Mouse (Mus musculus) kidney, adult 9 months (tissue): ENCODE measurements around the gene Cnga1.
"Not testable (repeated sequence)": the region's sequence is repeated elsewhere in the genome, so short reads cannot be mapped to it uniquely, and the experiment has no call there.

ENCODE experiments used
- DNase-seq: peaks from one replicate; pipeline ENCODE4 v3.0.0; 2022

Cnga1 gene

GRCm38 (mm10) chr5:72636576-72636975 is 7.5 kb downstream of the Cnga1 start:
- DNase-seq: no peak

- DNase-seq: no peak
Observed at GRCm38 (mm10) chr5:72636122-72636521, 8.0 kb downstream of the Cnga1 start.

GRCm38 (mm10) chr5:72634791-72635271 is 9.2 kb downstream of the Cnga1 start:
- no peak for DNase-seq

- no peak for DNase-seq
Observed at GRCm38 (mm10) chr5:72630026-72630425, 14.0 kb downstream of the Cnga1 start.

GRCm38 (mm10) chr5:72621022-72621421 is 23.1 kb downstream of the Cnga1 start:
- no peak for DNase-seq

GRCm38 (mm10) chr5:72617413-72617812 is 26.7 kb downstream of the Cnga1 start:
- DNase-seq: no peak

- no peak for DNase-seq
Observed at GRCm38 (mm10) chr5:72603138-72603537, 40.9 kb downstream of the Cnga1 start.

GRCm38 (mm10) chr5:72601006-72601405 is 43.1 kb downstream of the Cnga1 start:
- DNase-seq: peak; percentile 88

- DNase-seq: no peak
Observed at GRCm38 (mm10) chr5:72587192-72587681, 56.8 kb downstream of the Cnga1 start, which contains the start of gene Gm5868. Gene Gm5868 (minus strand): TSS chr5:72587551.

- DNase-seq: not testable (repeated sequence)
Observed at GRCm38 (mm10) chr5:72586667-72587191, 57.3 kb downstream of the Cnga1 start.

GRCm38 (mm10) chr5:72586122-72586521 is 58.0 kb downstream of the Cnga1 start:
- DNase-seq: not testable (repeated sequence)

GRCm38 (mm10) chr5:72580970-72581332 is 63.1 kb downstream of the Cnga1 start, which contains the start of gene Zar1:
Gene Zar1 (minus strand): TSS chr5:72581254.
- not testable (repeated sequence) for DNase-seq

- not testable (repeated sequence) for DNase-seq
Observed at GRCm38 (mm10) chr5:72580088-72580969, 63.7 kb downstream of the Cnga1 start.

- DNase-seq: not testable (repeated sequence)
Observed at GRCm38 (mm10) chr5:72579599-72579998, 64.5 kb downstream of the Cnga1 start.

GRCm38 (mm10) chr5:72565621-72566020 is 78.5 kb downstream of the Cnga1 start:
- peak; percentile 80 for DNase-seq

GRCm38 (mm10) chr5:72563183-72563582 is 80.9 kb downstream of the Cnga1 start:
- DNase-seq: not testable (repeated sequence)

GRCm38 (mm10) chr5:72560976-72561628 is 83.0 kb downstream of the Cnga1 start:
- no peak for DNase-seq

GRCm38 (mm10) chr5:72559544-72560049 is 84.5 kb downstream of the Cnga1 start, which contains the start of gene Nfxl1:
Gene Nfxl1 (minus strand): TSS chr5:72559684.
- peak; percentile 98 for DNase-seq

GRCm38 (mm10) chr5:72558716-72559526 is 85.2 kb downstream of the Cnga1 start:
- DNase-seq: peak; percentile 20

GRCm38 (mm10) chr5:72556245-72556644 is 87.8 kb downstream of the Cnga1 start:
- no peak for DNase-seq
